Mouse (Mus musculus): ENCODE data around the gene Fam178b. TPM values are rescaled to one million over a fixed set of nuclear protein-coding genes. Genes with fewer than 3 reads are reported as not detected.
A peak's percentile ranks its signal among the peaks of the same experiment; 100 is the strongest.

The Fam178b gene
- total RNA-seq, 2 experiments from 2014 or later, result not detected

GRCm38 (mm10) chr1:36593099-36593498 lies 89.9 kb downstream of the Fam178b start:
- no peak for DNase-seq
- intact Hi-C loops (cut with DNase I), result no loop called here

- intact Hi-C loops (cut with DNase I), result no loop called here
- no peak for DNase-seq
These were observed 91.6 kb downstream of the Fam178b start for GRCm38 (mm10) chr1:36591408-36591807.

- DNase-seq, result no peak
- intact Hi-C loops (cut with DNase I), result no loop called here
These were observed 92.3 kb downstream of the Fam178b start for GRCm38 (mm10) chr1:36590664-36591063.

- peak; percentile 51 for DNase-seq
- intact Hi-C loops (cut with DNase I), result no loop called here
These were observed 93.5 kb downstream of the Fam178b start for GRCm38 (mm10) chr1:36589486-36589885.

GRCm38 (mm10) chr1:36588476-36589450 lies 94.2 kb downstream of the Fam178b start:
- intact Hi-C loops (cut with DNase I), result no loop called here
- peak; percentile 39 for DNase-seq

- intact Hi-C loops (cut with DNase I), result no loop called here
These were observed 95.1 kb downstream of the Fam178b start for GRCm38 (mm10) chr1:36587860-36588259.

GRCm38 (mm10) chr1:36586288-36586687 lies 96.7 kb downstream of the Fam178b start:
- DNase-seq, result no peak
- intact Hi-C loops (cut with DNase I), result no loop called here

More at GRCm38 (mm10) chr1:36587860-36588259, 95.1 kb downstream of the Fam178b start:
- no peak for DNase-seq

- DNase-seq, result no peak
- intact Hi-C loops (cut with DNase I), result no loop called here
These were observed 99.4 kb downstream of the Fam178b start for GRCm38 (mm10) chr1:36583408-36584116.

GRCm38 (mm10) chr1:36582211-36582610 lies 100.8 kb downstream of the Fam178b start:
- intact Hi-C loops (cut with DNase I), result no loop called here
- no peak for DNase-seq

- no peak for DNase-seq
- intact Hi-C loops (cut with DNase I), result no loop called here
These were observed 101.7 kb downstream of the Fam178b start for GRCm38 (mm10) chr1:36581260-36581659.

- peak; percentile 59 for DNase-seq
- intact Hi-C loops (cut with DNase I), result no loop called here
These were observed 102.4 kb downstream of the Fam178b start for GRCm38 (mm10) chr1:36580384-36581207.

- intact Hi-C loops (cut with DNase I), result no loop called here
- peak; percentile 68 for DNase-seq
These were observed 103.0 kb downstream of the Fam178b start for GRCm38 (mm10) chr1:36579974-36580383.

GRCm38 (mm10) chr1:36576991-36577675 lies 105.8 kb downstream of the Fam178b start:
- intact Hi-C loops (cut with DNase I), result no loop called here
- DNase-seq, result no peak

- intact Hi-C loops (cut with DNase I), result no loop called here
- no peak for DNase-seq
These were observed 107.6 kb downstream of the Fam178b start for GRCm38 (mm10) chr1:36575347-36575746.

- no peak for DNase-seq
- intact Hi-C loops (cut with DNase I), result no loop called here
These were observed 108.6 kb downstream of the Fam178b start for GRCm38 (mm10) chr1:36574196-36574955.

GRCm38 (mm10) chr1:36573524-36573923 lies 109.5 kb downstream of the Fam178b start:
- intact Hi-C loops (cut with DNase I), result no loop called here
- DNase-seq, result no peak

- intact Hi-C loops (cut with DNase I), result no loop called here
- no peak for DNase-seq
These were observed 110.3 kb downstream of the Fam178b start for GRCm38 (mm10) chr1:36572709-36573108.

- DNase-seq, result no peak
- intact Hi-C loops (cut with DNase I), result no loop called here
These were observed 110.8 kb downstream of the Fam178b start for GRCm38 (mm10) chr1:36572140-36572700.

GRCm38 (mm10) chr1:36571627-36572026 lies 111.4 kb downstream of the Fam178b start:
- intact Hi-C loops (cut with DNase I), result no loop called here

More at GRCm38 (mm10) chr1:36571627-36572026, 111.4 kb downstream of the Fam178b start:
- no peak for DNase-seq

All from left cerebral cortex, postnatal 4 days (tissue).